Mouse (Mus musculus): ENCODE results near the gene Ang. TPM values are rescaled to one million over a fixed set of nuclear protein-coding genes. Genes with fewer than 3 reads are reported as not detected.
"Not testable (repeated sequence)": the region's sequence is repeated elsewhere in the genome, so short reads cannot be mapped to it uniquely, and the experiment has no call there.

Ang gene
- total and polyA plus RNA-seq, 3 experiments: not detected

GRCm38 (mm10) chr14:51095736-51096524, 5.0 kb downstream of the Ang start:
- TF ChIP-seq ZC3H11A (IDR thresholded peaks at IDR 0.05; ENCODE audit: low read depth, low read length) (no peak), CTCF (IDR thresholded peaks at IDR 0.05 in 2 of 3, conservative IDR thresholded peaks at IDR 0.05 in 1 of 3; ENCODE audit: control insufficient read depth in 1 of 3, insufficient read depth in 1 of 3, low read depth in 2 of 3, low read length in 3 of 3, poor library complexity in 1 of 3, severe bottlenecking in 1 of 3) (no peak), E2F4 (IDR thresholded peaks at IDR 0.05; ENCODE audit: borderline replicate concordance, low read depth, low read length) (no peak), ZMIZ1 (IDR thresholded peaks at IDR 0.05; ENCODE audit: low read depth, low read length) (no peak), RCOR1 (IDR thresholded peaks at IDR 0.05; ENCODE audit: low read depth, low read length) (no peak), MEF2A (IDR thresholded peaks at IDR 0.05; ENCODE audit: extremely low read depth, insufficient replicate concordance, low read depth, low read length, poor library complexity, severe bottlenecking) (no peak), EP300 (IDR thresholded peaks at IDR 0.05; ENCODE audit: low read depth in 1 of 2, low read length in 2 of 2) (no peak), UBTF (IDR thresholded peaks at IDR 0.05; ENCODE audit: borderline replicate concordance, insufficient read depth, low read depth, low read length) (no peak), RAD21 (IDR thresholded peaks at IDR 0.05; ENCODE audit: low read depth, low read length) (no peak), BHLHE40 (IDR thresholded peaks at IDR 0.05; ENCODE audit: borderline replicate concordance, low read depth, low read length) (no peak), GABPA (IDR thresholded peaks at IDR 0.05; ENCODE audit: low read depth, low read length) (no peak), MXI1 (IDR thresholded peaks at IDR 0.05; ENCODE audit: low read depth, low read length) (no peak)
- Histone ChIP-seq H3K27me3 (ENCODE audit: control insufficient read depth in 1 of 2, insufficient read depth in 2 of 2, low read length in 2 of 2) (no peaks in the 10 kb centered on the region), H3K36me3 (ENCODE audit: control insufficient read depth in 1 of 2, insufficient read depth in 2 of 2, low read length in 2 of 2) (no peaks in the 10 kb centered on the region; a peak in 1 of 4 replicates), H3K79me2 (ENCODE audit: control insufficient read depth, insufficient read depth, low read length, poor library complexity) (no peaks in the 10 kb centered on the region), H3K9me3 (replicated peaks; ENCODE audit: insufficient read depth, low read length) (no peaks in the 10 kb centered on the region), H3K9ac (ENCODE audit: control insufficient read depth, low read depth, low read length, poor library complexity, severe bottlenecking) (no peak overlapping the region), H3K4me1 (ENCODE audit: control insufficient read depth in 1 of 2, insufficient read depth in 2 of 2, low read length in 2 of 2) (no peaks in the 10 kb centered on the region), H3K4me3 (ENCODE audit: control insufficient read depth in 1 of 2, insufficient read depth in 1 of 2, low read depth in 2 of 2, low read length in 2 of 2) (no peak overlapping the region), H3K27ac (ENCODE audit: control insufficient read depth, low read depth, low read length) (no peak overlapping the region)
- no peak for DNase-seq (ENCODE audit: low read depth, low spot score)

- not testable (repeated sequence) for H3K4me1 ChIP-seq (ENCODE audit: control insufficient read depth in 1 of 2, insufficient read depth in 2 of 2, low read length in 2 of 2); H3K9ac ChIP-seq (ENCODE audit: control insufficient read depth, low read depth, low read length, poor library complexity, severe bottlenecking); H3K27me3 ChIP-seq (ENCODE audit: control insufficient read depth in 1 of 2, insufficient read depth in 2 of 2, low read length in 2 of 2); H3K27ac ChIP-seq (ENCODE audit: control insufficient read depth, low read depth, low read length); H3K9me3 ChIP-seq (replicated peaks; ENCODE audit: insufficient read depth, low read length); H3K36me3 ChIP-seq (ENCODE audit: control insufficient read depth in 1 of 2, insufficient read depth in 2 of 2, low read length in 2 of 2); H3K4me3 ChIP-seq (ENCODE audit: control insufficient read depth in 1 of 2, insufficient read depth in 1 of 2, low read depth in 2 of 2, low read length in 2 of 2); H3K79me2 ChIP-seq (ENCODE audit: control insufficient read depth, insufficient read depth, low read length, poor library complexity)
- peak; percentile 19 for DNase-seq (ENCODE audit: low read depth, low spot score)
- TF ChIP-seq SMC3 (IDR thresholded peaks at IDR 0.05; ENCODE audit: low read depth, low read length) (peak; percentile 53), RAD21 (IDR thresholded peaks at IDR 0.05; ENCODE audit: low read depth, low read length) (peak; percentile 54), CTCF (IDR thresholded peaks at IDR 0.05 in 2 of 3, conservative IDR thresholded peaks at IDR 0.05 in 1 of 3; ENCODE audit: control insufficient read depth in 1 of 3, insufficient read depth in 1 of 3, low read depth in 2 of 3, low read length in 3 of 3, poor library complexity in 1 of 3, severe bottlenecking in 1 of 3) (peak; percentile 22 to 53 (median 50); a peak in 4 of 6 replicates), ZC3H11A (IDR thresholded peaks at IDR 0.05; ENCODE audit: low read depth, low read length) (0 out of 2 replicates have a peak, but pooled peaks have one; percentile 22)
Measured at GRCm38 (mm10) chr14:51098300-51098699, 7.3 kb downstream of the Ang start.
